ENCODE assay signal across 10 mouse cellular contexts in the genomic region with DNA sequence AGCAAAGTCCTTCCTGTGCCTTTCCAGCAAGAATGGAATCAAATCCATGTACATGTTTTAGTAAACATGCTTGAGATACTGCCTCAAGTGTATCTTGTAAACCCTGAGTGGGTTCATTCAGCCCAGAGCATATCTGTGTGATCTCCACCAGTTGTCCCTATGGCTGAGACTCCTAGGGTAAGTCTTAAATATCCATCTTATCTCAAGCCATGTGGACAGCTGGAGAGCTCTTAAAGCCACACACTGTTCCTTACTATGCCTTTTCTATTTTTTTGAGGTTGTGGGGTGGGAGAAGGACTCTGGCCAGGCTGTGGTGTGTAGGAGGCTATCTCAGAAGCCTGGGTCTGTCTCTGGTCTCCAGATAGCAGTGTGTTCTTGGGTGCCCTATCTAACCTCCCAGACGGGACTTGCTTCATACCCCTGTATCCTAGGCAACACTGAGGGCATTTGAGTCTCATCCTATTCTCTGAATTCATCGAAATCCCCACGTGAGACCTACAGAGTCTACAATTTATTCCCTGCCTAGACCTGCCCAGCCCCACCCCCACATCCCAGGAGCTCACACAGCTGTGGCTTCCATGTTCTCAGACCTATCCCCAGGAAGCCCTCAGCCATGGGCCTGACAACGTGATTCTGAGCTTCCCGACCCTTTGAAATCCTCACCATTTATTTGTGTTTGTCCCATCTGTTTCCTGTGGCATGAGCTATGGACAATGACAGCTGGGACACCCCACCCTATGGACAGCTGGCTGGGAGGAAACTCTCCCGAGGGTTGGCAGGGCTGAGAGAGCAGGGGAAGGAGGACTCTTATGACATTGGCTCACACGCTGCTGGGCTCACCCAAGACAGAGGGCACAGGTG.
DNase-seq lines count a peak whose midpoint lies in the region; ATAC-seq lines count a peak whose summit lies in the region.
"Had no signal": no experiment of that assay in that cellular context is flagged by ENCODE, and none has a peak within 500 bp of the region (broad histone marks: within the 10 kb centered on the region; RNA-seq: fewer than 3 reads in every experiment).

No protein-coding gene starts in this region.

- whole genome bisulfite sequencing in hindbrain, embryonic 10.5 days, result 44% methylated on average over 7 of the region's 7 CpGs
- WGBS in hindbrain, embryonic 11.5 days, result 38% methylated on average over 7 of the region's 7 CpGs
- 21% methylated on average over 7 of the region's 7 CpGs for WGBS in liver, embryonic 16.5 days (ENCODE audit: insufficient replicate concordance)

- 0 out of 2 replicates have a peak overlapping the region, but pooled peaks have one; percentile 29 for H3K27ac ChIP-seq in hindbrain, embryonic 10.5 days
- H3K27ac ChIP-seq in hindbrain, embryonic 11.5 days (ENCODE audit: low read depth, low read length), result no peak overlapping the region
- H3K27ac ChIP-seq in liver, embryonic 16.5 days (ENCODE audit: low read length), result no peak overlapping the region
- H3K27ac ChIP-seq: embryonic facial prominence, embryonic 13.5 days had no signal

- no peak overlapping the region for H3K4me2 ChIP-seq in hindbrain, embryonic 11.5 days (replicated peaks; ENCODE audit: low read depth, low read length)
- no peak overlapping the region for H3K4me2 ChIP-seq in liver, embryonic 16.5 days (ENCODE audit: low read depth, low read length)
- H3K4me2 ChIP-seq: embryonic facial prominence, embryonic 13.5 days had no signal

- no peaks in the 10 kb centered on the region for H3K36me3 ChIP-seq in hindbrain, embryonic 10.5 days
- no peaks in the 10 kb centered on the region for H3K36me3 ChIP-seq in hindbrain, embryonic 11.5 days (ENCODE audit: control insufficient read depth, insufficient read depth, low read length)
- H3K36me3 ChIP-seq in liver, embryonic 16.5 days (ENCODE audit: control insufficient read depth, insufficient read depth), result no peaks in the 10 kb centered on the region
- H3K36me3 ChIP-seq: embryonic facial prominence, embryonic 13.5 days had no signal

- no peak; the same call in 1 of the 2 replicates for ATAC-seq in hindbrain, embryonic 11.5 days (ENCODE audit: low FRiP score)
- peak; percentile 73 for ATAC-seq in liver, embryonic 16.5 days (ENCODE audit: low read depth)
- no peak for ATAC-seq in monocyte, adult 5-6 weeks (replicated peaks; ENCODE audit: insufficient number of reproducible peaks, low FRiP score, low TSS enrichment, poor library complexity, severe bottlenecking)

- no peak overlapping the region for H3K4me3 ChIP-seq in hindbrain, embryonic 10.5 days
- no peak overlapping the region for H3K4me3 ChIP-seq in hindbrain, embryonic 11.5 days (ENCODE audit: low read depth, low read length)
- no peak overlapping the region for H3K4me3 ChIP-seq in liver, embryonic 16.5 days (ENCODE audit: low read depth, low read length)
- H3K4me3 ChIP-seq: embryonic facial prominence, embryonic 13.5 days had no signal

- DNase-seq in hindbrain, embryonic 10.5 days (ENCODE audit: low spot score), result no peak
- DNase-seq in hindbrain, embryonic 11.5 days (ENCODE audit: low spot score), result no peak
- peak; percentile 57 for DNase-seq in retina, postnatal 1 day
- DNase-seq in retina, embryonic 14.5 days (ENCODE audit: low spot score), result no peak
- DNase-seq in right cerebral cortex, adult 2 months (ENCODE audit: low spot score in 2 of 2), result no peak
- no peak for DNase-seq in cerebellum, adult 9-11 months
- DNase-seq: adrenal gland, postnatal 25 days had no signal

- H3K9me3 ChIP-seq in hindbrain, embryonic 10.5 days, result no peaks in the 10 kb centered on the region
- H3K9me3 ChIP-seq in hindbrain, embryonic 11.5 days (ENCODE audit: control insufficient read depth, low read length), result no peaks in the 10 kb centered on the region
- no peaks in the 10 kb centered on the region for H3K9me3 ChIP-seq in liver, embryonic 16.5 days (replicated peaks; ENCODE audit: control insufficient read depth, low read length)
- H3K9me3 ChIP-seq: embryonic facial prominence, embryonic 13.5 days had no signal

- peaks cover 96% of the 10 kb centered on the region for H3K27me3 ChIP-seq in hindbrain, embryonic 10.5 days (ENCODE audit: insufficient read depth, poor library complexity, severe bottlenecking)
- H3K27me3 ChIP-seq in hindbrain, embryonic 11.5 days (ENCODE audit: control insufficient read depth, insufficient read depth, low read length), result no peaks in the 10 kb centered on the region; the same call in 1 of the 2 replicates
- H3K27me3 ChIP-seq in liver, embryonic 16.5 days (ENCODE audit: control insufficient read depth, insufficient read depth, low read depth, low read length), result no peaks in the 10 kb centered on the region

- no peak overlapping the region for H3K9ac ChIP-seq in hindbrain, embryonic 11.5 days (ENCODE audit: low read depth, low read length)
- H3K9ac ChIP-seq in liver, embryonic 16.5 days (ENCODE audit: low read depth, low read length), result no peak overlapping the region
- H3K9ac ChIP-seq: embryonic facial prominence, embryonic 13.5 days had no signal

- H3K4me1 ChIP-seq in hindbrain, embryonic 10.5 days (replicated peaks), result peaks cover 37% of the 10 kb centered on the region
- no peaks in the 10 kb centered on the region for H3K4me1 ChIP-seq in hindbrain, embryonic 11.5 days (replicated peaks; ENCODE audit: control insufficient read depth, insufficient read depth, low read length)
- H3K4me1 ChIP-seq in liver, embryonic 16.5 days (ENCODE audit: control insufficient read depth, low read depth, low read length), result peaks cover 4% of the 10 kb centered on the region; the same call in 1 of the 2 replicates
